Mouse (Mus musculus) induced T-regulatory cell, adult 2 months (primary cell): ENCODE measurements around the gene Uckl1.
A peak's percentile ranks its signal among the peaks of the same experiment; 100 is the strongest.

ENCODE experiments used
- DNase-seq: peaks from one replicate; pipeline ENCODE4 v3.0.0-alpha.2; 2012; ENCODE audit warnings: low read depth

Gene Uckl1

DNA sequence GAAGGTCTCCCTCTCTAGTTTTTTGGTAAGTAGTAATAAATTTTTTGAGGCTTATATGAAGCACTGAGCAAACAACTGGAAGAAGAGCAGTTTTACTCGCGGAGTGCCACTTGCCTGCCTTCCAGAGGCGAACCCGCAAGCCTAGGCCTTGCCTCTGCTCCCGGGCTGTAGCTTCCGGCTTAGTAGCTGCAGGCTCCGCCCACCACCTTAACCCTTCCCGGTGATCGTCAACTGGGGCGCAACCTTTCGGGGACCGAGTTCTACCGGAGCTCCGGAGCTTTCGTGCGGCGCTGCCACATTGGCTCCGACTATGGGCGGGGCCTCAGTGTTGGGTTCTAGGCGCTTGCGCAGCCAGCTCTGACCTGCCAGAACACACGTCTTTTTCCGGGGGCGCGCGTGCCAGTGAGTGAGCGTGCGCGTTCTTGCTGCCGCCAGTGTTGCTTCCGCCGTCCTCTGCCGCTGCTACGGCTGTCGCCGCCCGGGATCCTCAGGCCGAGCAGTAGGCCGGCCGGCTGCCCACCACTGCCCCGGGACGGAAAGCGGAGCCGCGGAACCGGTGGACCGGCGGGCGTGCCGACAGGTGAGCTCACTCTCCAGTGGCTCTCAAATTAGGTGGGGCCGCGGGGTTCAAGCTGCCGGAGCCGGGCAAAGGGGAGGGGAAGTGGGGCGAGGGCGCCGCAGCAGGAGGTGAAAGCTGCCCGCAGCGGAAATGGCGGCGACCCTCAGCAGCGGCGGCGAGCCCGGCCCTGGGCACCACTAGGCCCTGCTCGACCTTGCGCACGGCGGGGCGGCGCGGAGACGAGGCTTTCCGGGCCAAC, 64.4 kb downstream of the Uckl1 start, which contains the start of gene Dnajc5:
Gene Dnajc5 (plus strand): TSS at position 368 of the 818 bp plus-strand sequence.
- peak; percentile 99 for DNase-seq

DNA sequence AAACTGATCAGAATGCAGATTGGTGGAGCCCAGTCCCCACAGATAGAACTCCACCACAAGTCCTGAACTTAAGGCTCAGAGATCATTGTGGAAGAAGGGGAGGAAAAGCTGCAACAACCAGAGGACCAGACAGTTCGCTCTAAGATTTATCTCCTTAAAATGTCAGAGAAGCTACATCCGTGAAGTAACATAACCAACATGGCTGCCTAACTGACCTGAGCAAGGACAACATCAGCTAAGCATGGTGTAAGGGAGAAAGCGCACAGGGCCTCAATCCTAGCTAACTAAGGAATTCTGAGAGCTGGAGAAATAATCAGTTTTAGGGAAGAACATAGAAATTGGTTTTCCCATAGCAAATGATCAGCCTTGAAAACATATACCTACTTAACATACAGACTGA, 65.5 kb downstream of the Uckl1 start:
- DNase-seq = peak; percentile 30
